Mouse (Mus musculus): Measurements from ENCODE around the gene Pdhx.

GRCm38 (mm10) chr2:102982822-102983221 is 90.5 kb downstream of the Pdhx start:
- TF ChIP-seq FLI1 (IDR thresholded peaks at IDR 0.05; ENCODE audit: low read length): no peak
- no peak for TF ChIP-seq GATA1 (IDR thresholded peaks at IDR 0.05; ENCODE audit: borderline replicate concordance, low read length)

Measured in megakaryocyte, embryonic 14.5 days (primary cell).